Mouse (Mus musculus): ENCODE measurements at regions not wholly inside any gene's neighbourhood (a gene's known extent, or its start where the extent isn't known, plus 50 kb on each side); places are given as distances from the start of the nearest gene placed in this dataset.
"Not testable (repeated sequence)": the region's sequence is repeated elsewhere in the genome, so short reads cannot be mapped to it uniquely, and the experiment has no call there.

DNA sequence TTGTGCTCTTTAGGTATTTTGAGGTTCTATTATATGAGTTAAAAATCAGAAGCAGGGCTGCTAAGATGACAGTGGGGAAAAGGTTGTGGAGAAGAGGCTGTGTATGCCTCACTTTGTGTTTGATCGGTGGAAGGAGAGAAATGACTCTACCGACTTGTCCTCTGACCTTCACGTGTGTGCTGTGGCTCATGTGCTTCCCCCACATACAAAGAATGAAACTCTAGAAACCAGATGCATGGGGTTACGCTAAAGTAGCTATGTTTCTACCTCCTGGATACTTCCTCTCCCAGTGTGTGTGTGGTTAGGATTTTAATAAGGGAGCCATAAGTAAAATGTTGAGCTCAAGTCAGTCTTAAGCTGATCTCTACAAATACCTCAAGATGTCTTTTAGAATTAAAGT is 148.1 kb upstream of the 1700056E22Rik start:
- DNase-seq: no peak

GRCm38 (mm10) chr1:184174416-184174815 is 140.3 kb upstream of the 1700056E22Rik start:
- DNase-seq: not testable (repeated sequence)

DNA sequence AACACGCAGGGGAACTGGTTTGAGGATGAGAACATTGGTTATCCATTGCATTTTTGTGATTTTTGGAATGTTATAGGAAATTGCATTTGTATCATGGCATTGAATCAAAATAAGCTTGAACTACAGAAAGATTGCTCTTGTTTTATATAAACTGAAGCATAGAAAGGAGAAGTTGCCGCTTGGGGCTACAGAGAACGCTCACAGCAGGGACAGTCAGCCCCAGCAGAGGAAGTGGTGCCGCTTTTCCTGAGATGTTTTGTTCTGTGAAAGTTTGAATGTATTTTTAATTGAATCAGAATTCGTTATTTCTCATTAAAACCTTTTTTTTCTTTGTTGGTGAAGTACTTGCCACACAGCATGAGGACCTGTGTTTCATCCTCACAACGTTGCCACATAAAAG is 139.6 kb upstream of the 1700056E22Rik start:
- no peak for DNase-seq

GRCm38 (mm10) chr1:184172986-184173385 is 138.9 kb upstream of the 1700056E22Rik start:
- no peak for DNase-seq

- DNase-seq: no peak
These were observed 137.5 kb upstream of the 1700056E22Rik start for GRCm38 (mm10) chr1:184171601-184172000.

DNA sequence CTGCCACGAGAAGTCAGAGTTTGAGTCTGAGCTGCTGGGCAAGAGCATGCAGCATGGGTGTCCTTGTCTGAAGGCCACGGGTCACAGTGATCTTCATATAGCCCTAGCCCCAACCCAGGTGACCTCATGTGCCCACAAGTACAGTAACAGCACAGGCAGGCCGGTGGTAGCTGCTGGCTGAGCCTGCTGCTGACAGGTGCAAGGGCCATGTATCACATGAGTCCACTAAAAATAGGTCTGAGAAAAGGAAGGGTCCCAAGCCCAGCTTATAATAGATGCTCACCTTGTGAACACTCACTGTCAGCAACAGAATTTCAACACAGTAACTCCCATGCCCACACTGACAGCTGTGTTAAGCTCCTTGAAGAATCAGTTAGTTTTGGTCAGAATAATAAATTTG is 136.8 kb upstream of the 1700056E22Rik start:
- DNase-seq: no peak

DNA sequence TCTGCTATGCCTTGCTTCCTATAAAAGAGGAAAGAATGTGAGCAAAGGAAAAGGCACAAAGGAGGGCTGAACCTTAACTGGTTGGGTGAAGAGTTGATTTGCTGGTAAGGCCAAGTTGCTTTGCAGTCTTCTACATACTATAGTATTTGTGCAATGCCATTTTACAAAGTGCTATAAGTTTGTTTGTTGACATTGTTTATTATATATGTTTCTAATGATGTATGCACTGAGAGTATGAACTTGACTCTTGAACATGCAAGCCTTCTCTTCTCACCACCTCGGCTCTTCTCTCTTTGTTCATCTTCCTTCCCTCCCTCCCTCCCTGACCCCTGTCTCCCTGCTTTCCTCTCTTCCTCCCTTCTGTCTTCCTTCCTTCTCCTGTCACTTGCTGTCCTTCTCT is 135.9 kb upstream of the 1700056E22Rik start:
- DNase-seq: no peak

GRCm38 (mm10) chr1:184169034-184169783 is 135.1 kb upstream of the 1700056E22Rik start:
- no peak for DNase-seq

DNA sequence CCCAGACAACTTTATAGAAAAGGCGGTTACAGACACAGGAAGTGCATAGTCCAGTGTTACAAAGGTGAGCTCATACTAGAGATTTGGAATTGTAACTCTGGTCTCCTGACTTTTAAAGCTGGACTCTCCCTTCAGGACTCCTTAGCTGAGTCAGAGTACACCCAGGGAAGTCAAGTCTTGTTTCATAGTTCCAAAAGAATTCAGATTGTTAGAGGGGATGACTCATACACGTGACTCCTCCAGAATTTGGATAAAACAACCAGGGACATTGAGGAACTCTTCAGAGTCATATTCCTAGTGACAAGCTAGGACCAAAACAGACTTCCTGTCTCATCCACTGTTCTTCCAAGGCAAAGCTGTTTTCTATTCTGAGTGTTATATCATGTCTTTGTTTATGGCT is 132.8 kb upstream of the 1700056E22Rik start:
- no peak for DNase-seq

DNA sequence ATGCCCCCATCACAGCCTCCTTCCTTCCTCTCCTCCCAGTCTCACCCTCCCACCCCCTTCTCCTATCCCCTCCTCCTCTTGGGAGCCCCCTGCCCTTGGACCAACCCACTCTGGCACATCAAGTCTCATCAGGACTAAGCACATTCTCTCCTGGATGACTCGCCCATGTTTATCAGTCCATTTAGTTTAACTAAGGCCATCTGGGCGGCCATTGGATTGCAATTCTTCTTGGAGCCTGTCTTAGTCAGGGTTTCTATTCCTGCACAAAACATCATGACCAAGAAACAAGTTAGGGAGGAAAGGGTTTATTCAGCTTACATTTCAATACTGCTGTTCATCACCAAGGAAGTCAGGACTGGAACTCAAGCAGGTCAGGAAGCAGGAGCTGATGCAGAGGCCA is 128.4 kb upstream of the 1700056E22Rik start:
- not testable (repeated sequence) for DNase-seq

- no peak for DNase-seq
These were observed 113.6 kb upstream of the 1700056E22Rik start for GRCm38 (mm10) chr1:184147713-184148112.

DNA sequence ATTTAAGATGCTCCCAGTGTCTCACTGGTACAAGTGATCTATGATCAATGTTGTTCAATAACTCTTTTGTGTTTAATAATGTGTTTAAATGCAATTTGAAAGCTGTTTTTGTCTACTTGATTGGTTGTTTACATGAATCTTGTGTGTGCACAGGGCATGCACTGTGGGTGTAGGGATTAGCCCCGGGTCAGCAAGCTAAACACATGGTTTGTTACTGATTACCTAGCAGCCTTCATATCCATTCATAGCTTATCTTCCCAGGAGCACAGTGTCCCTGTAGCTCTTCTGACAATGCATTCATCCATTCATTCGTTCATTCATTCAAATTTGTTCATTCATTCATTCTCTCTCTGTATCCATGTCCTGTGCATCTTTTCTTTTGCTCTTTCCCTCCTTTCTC is 108.9 kb upstream of the 1700056E22Rik start:
- no peak for DNase-seq

DNA sequence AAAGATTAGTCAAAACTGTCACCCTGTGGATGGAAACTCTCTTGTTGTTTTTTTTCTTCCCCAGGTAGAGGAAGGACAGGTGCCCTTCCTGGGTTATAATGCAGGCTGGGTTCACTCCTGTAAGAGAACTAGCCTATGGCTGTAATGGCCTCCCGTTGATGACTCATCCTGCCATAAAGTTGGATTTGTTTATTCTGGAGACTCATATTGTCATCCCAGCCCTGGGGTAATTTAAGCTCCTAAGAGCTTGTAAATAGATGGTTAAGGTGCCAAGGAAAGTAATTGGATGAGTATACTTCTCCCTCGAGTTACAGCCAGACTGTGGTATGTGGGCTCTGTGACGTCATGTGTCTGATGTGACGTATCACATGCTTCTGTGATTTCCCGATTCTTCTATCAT is 106.4 kb upstream of the 1700056E22Rik start:
- no peak for DNase-seq

DNA sequence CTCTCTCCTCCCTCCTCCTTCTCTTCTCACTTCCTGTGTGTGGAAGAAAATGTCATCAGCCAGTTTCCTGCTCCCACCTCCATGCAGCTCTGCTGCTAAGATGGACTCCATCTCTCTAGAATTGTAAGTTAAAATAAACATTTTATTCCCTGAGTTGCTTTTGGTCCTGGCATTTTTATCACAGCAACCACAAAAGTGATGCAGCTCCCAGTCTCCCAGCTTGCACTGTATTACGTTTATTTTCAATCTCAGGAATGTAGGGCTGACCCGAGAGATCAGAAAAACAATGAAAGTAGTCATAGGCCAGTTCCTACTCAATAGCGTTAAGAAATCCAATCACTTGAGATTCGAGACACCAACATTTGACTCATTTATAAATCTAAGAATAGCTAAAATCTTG is 106.0 kb upstream of the 1700056E22Rik start:
- DNase-seq: no peak

DNA sequence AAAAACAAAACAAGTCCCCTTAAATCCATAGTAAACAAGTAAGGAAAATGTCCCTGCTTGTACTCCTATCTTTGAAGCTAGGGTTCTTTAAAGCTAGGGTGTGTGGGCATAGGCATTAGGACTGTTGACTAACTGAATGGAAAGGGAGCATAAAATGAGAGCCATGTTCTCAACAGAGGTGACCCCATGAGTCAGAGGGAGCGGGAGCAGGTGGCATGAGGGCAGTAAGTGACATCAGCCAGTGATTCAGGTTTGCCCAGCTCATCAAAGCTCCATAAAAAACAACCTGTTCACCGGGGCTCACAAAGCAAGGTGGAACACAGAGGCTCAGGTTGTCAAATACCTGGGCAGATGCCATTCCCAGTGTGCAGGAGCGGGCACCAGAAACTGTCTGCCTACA is 104.6 kb upstream of the 1700056E22Rik start:
- DNase-seq: no peak

- no peak for DNase-seq
These were observed 96.8 kb upstream of the 1700056E22Rik start for GRCm38 (mm10) chr1:184130897-184131296.

DNA sequence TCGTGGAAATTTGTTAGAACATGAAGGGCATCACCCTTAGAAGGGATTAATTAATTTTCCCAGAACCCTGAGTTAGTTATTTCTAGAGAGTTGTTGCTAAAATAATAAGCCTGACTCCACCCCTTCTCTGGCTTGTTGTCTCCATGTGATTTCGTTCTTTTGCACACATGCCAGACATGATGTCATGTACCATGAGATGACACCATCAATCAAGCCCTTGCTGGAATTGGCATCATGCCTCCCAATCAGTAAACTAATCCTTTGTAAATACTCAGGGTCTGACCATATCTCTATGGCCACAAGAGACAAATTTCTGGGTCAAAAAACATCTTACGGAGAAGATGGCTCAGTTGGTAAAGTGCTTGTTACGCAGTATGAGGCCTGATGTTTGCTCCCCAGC is 93.2 kb upstream of the 1700056E22Rik start:
- DNase-seq: no peak

DNA sequence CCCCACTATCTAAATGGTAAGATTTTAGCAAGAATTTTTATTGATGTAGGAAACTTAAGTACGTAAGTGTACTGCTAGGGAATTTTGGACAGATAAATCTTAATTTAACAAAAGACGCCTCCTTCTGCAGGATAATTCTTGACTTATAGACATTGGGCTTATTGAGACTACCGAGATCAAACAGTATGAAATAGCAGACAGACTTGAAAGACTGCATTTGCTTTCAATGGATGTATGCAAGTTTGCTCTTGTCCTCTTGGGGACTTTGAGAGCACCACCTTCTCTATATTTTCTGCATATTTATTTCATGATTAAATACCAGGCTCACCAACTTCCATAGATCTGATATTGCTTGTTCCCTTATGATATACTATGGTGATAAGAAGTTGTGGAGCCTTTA is 92.8 kb upstream of the 1700056E22Rik start:
- DNase-seq: no peak
